Mouse (Mus musculus): ENCODE data around the gene Ranbp17. TPM values are rescaled to one million over a fixed set of nuclear protein-coding genes. Genes with fewer than 3 reads are reported as not detected.

The Ranbp17 gene
- polyA plus RNA-seq, 1 experiment = not detected

DNA sequence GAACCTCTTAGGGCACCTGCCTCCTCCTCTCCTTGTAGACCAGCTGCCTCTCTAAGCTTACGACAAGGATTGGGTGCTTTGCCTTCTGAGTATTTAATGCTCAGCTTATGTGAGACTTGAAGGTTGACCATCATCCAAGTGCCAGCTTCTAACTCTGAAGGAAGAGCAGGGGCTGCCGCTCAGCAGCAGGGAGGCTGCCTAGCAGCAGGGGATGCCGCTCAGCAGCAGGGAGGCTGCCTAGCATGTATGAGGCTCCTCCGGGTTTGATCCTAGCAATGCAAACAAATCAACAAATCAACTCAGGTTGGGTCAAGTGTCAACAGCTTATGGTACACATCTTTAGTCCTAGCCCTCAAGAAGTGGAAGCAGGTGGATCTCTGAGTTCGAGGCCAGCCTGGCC lies 281.5 kb downstream of the Ranbp17 start:
- Histone ChIP-seq H3K4me3 (ENCODE audit: insufficient read depth, low read depth, low read length) (no peak overlapping the region), H3K27ac (ENCODE audit: insufficient read depth, low read depth, low read length) (no peak overlapping the region), H3K4me1 (ENCODE audit: control insufficient read depth, insufficient read depth, low read length) (no peaks in the 10 kb centered on the region)
- TF ChIP-seq POLR2A (IDR thresholded peaks at IDR 0.05; ENCODE audit: insufficient read depth, low read depth, low read length) = no peak
- TF ChIP-seq CTCF (IDR thresholded peaks at IDR 0.05; ENCODE audit: insufficient read depth, low read depth, low read length) = no peak
- 86% methylated on average over 5 of the region's 5 CpGs for WGBS

DNA sequence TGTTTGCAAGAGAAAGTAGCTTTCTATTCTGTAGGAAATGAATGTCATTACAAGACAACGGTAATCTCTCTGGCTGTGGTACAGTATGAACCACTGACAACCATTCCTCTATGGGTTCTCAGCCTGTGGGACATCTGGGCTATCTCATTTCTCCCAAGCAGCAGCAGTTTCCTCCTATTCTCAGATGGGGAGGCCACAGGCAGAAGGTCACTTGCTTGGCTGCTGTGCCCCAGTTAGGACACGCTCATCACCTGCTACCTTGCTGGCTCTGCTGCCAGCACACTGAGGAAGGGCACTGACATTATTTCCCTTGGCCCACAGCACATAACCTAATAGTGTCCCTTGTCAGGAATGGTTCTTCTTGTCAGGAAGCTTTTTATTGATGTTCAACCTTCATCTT lies 285.4 kb downstream of the Ranbp17 start:
- Histone ChIP-seq H3K4me1 (ENCODE audit: control insufficient read depth, insufficient read depth, low read length) (no peaks in the 10 kb centered on the region), H3K27ac (ENCODE audit: insufficient read depth, low read depth, low read length) (no peak overlapping the region), H3K4me3 (ENCODE audit: insufficient read depth, low read depth, low read length) (no peak overlapping the region)
- WGBS = 93% methylated on average over 2 of the region's 2 CpGs
- TF ChIP-seq POLR2A (IDR thresholded peaks at IDR 0.05; ENCODE audit: insufficient read depth, low read depth, low read length) (no peak), CTCF (IDR thresholded peaks at IDR 0.05; ENCODE audit: insufficient read depth, low read depth, low read length) (no peak)

DNA sequence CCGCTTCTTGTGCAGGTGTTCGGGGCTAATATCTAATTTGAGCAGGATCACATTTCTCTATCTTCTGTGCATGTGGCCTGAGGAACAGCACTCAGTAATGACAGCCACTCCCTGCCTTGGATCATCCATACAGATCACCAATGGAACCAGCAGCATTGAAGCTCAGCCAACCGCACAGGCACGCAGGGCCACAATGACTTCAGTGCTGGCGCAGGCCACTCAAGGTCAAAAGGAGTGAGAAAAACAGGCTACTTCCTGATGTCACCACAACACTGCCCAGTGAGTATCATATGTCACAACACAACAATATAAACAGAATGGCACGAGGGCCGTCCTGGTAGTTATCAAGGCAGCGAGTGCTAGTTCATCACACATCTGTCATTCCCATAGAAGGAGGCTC lies 287.0 kb downstream of the Ranbp17 start:
- WGBS = 89% methylated on average over 8 of the region's 8 CpGs
- H3K27ac ChIP-seq (ENCODE audit: insufficient read depth, low read depth, low read length) = no peak overlapping the region
- TF ChIP-seq POLR2A (IDR thresholded peaks at IDR 0.05; ENCODE audit: insufficient read depth, low read depth, low read length) = no peak
- no peak for TF ChIP-seq CTCF (IDR thresholded peaks at IDR 0.05; ENCODE audit: insufficient read depth, low read depth, low read length)
- no peak overlapping the region for H3K4me3 ChIP-seq (ENCODE audit: insufficient read depth, low read depth, low read length)
- H3K4me1 ChIP-seq (ENCODE audit: control insufficient read depth, insufficient read depth, low read length) = no peaks in the 10 kb centered on the region; the same call in 1 of the 2 replicates

DNA sequence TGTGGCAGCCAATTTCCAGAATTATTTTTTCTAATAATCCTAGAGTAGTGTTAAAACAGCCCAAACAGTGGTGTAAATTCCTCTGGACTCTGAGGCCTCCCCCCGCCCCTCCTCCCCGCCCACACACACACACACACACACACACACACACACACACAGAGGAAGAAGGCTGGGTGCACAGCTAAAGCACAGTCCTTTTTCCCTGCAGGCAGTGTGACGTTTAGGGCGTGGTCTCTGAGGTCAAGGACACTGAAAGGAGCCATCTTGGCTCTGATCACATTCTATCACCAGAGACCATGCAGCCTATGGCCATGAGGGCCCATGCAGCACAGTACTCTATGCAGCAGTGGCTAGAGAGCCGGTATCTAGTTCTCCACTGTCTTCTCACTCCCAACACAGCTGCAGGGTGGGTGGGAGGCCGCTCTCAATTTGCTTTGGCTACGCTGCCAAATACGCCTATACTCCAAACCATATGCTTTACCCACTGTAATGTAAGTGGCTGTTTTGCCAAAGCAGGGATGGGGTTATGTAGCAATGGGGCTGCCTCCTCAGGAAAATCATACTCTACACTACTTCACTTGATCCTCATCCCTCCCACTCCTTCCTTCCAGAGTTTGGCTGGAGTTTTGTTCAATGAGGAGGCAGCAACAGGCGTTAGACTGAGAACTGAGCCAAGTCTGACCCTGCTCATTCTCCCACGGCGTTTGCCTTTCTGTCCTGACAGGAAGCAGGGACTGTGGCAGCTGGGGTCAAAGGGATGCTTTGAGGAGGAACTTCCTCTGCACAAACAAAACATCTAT lies 291.8 kb downstream of the Ranbp17 start:
- TF ChIP-seq POLR2A (IDR thresholded peaks at IDR 0.05; ENCODE audit: insufficient read depth, low read depth, low read length) (no peak), CTCF (IDR thresholded peaks at IDR 0.05; ENCODE audit: insufficient read depth, low read depth, low read length) (no peak)
- no peaks in the 10 kb centered on the region; the same call in 1 of the 2 replicates for H3K4me1 ChIP-seq (ENCODE audit: control insufficient read depth, insufficient read depth, low read length)
- WGBS = 57% methylated on average over 11 of the region's 11 CpGs
- H3K27ac ChIP-seq (ENCODE audit: insufficient read depth, low read depth, low read length) = no peak overlapping the region
- H3K4me3 ChIP-seq (ENCODE audit: insufficient read depth, low read depth, low read length) = no peak overlapping the region

DNA sequence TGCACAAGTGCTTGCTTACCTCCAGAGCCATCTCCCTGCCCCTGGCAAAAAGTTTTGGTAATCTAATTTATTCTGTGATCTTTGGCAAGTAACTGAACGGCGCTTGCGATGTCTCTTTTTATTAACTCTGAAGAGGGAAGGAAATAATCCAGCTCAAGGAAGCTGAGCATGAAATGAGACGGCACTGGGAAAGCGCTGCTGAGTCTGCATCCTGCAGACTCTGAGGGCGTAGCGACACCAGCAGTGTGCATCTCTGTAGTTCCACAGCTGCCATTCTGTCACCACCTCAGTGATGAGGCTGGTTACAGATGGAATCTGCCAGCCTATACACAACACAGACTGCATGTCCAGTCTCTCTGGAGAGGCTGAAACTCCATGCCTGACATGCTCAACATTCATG lies 292.8 kb downstream of the Ranbp17 start:
- 88% methylated on average over 7 of the region's 7 CpGs for WGBS
- Histone ChIP-seq H3K4me3 (ENCODE audit: insufficient read depth, low read depth, low read length) (no peak overlapping the region), H3K4me1 (ENCODE audit: control insufficient read depth, insufficient read depth, low read length) (no peaks in the 10 kb centered on the region; the same call in 1 of the 2 replicates), H3K27ac (ENCODE audit: insufficient read depth, low read depth, low read length) (no peak overlapping the region)
- no peak for TF ChIP-seq POLR2A (IDR thresholded peaks at IDR 0.05; ENCODE audit: insufficient read depth, low read depth, low read length)
- TF ChIP-seq CTCF (IDR thresholded peaks at IDR 0.05; ENCODE audit: insufficient read depth, low read depth, low read length) = no peak

DNA sequence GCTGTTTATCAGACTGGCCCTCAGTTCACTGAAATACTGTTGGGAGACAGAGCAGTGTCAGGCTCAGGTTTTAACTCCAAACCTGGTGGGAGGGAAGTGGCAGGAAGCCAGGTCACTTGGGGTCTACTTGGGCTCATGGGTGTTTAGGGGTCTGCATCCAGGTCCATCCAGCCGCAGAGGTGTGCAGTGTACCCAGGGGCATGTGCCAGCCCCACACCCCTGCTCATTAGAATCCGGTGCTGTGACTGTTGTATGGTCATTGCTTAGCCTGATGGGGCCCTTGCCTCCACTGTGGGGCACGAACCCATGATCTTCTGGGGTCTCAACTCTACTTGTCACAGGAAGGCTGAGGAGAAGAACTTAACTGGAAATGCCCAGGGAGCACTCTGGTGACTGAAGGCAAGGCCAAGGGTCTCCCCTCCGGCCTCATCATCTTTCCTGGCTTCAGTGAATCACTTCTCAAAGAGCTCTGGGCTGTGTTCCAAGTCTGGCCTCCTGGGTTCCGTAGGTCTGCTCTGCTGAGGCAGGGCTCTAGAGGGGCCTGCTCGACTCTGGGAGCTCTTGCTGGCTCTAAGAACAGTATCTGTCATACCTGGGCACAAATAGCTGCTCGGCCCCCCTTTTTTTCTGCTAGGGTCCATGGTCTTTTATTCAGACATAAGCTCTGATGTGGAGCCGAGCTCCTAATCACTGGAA lies 296.0 kb downstream of the Ranbp17 start:
- no peak overlapping the region for H3K27ac ChIP-seq (ENCODE audit: insufficient read depth, low read depth, low read length)
- no peak overlapping the region for H3K4me3 ChIP-seq (ENCODE audit: insufficient read depth, low read depth, low read length)
- TF ChIP-seq POLR2A (IDR thresholded peaks at IDR 0.05; ENCODE audit: insufficient read depth, low read depth, low read length) = no peak
- TF ChIP-seq CTCF (IDR thresholded peaks at IDR 0.05; ENCODE audit: insufficient read depth, low read depth, low read length) = no peak
- WGBS = 68% methylated on average over 8 of the region's 8 CpGs
- no peaks in the 10 kb centered on the region; the same call in 1 of the 2 replicates for H3K4me1 ChIP-seq (ENCODE audit: control insufficient read depth, insufficient read depth, low read length)

DNA sequence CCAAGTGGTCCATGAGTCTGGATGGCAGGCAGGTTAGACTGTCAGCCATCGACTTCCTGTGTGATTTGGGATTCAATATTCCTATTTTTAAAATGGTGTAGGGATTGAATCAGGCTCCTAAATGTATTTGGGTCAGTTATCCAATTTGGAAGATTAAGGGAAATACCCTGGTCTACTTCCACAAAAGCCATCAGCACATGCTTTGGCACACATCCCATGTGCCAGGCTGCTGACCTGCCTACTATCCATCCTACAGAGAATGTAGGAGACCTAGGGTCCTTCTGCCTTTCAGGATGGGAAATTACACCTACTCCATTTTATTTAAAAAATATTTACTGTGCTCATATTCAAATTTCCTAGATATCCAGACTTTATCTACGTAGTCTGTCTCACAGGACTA lies 306.1 kb downstream of the Ranbp17 start:
- Histone ChIP-seq H3K4me3 (ENCODE audit: insufficient read depth, low read depth, low read length) (no peak overlapping the region), H3K4me1 (ENCODE audit: control insufficient read depth, insufficient read depth, low read length) (no peaks in the 10 kb centered on the region), H3K27ac (ENCODE audit: insufficient read depth, low read depth, low read length) (no peak overlapping the region)
- 84% methylated on average over 2 of the region's 2 CpGs for WGBS
- no peak for TF ChIP-seq POLR2A (IDR thresholded peaks at IDR 0.05; ENCODE audit: insufficient read depth, low read depth, low read length)
- TF ChIP-seq CTCF (IDR thresholded peaks at IDR 0.05; ENCODE audit: insufficient read depth, low read depth, low read length) = no peak

DNA sequence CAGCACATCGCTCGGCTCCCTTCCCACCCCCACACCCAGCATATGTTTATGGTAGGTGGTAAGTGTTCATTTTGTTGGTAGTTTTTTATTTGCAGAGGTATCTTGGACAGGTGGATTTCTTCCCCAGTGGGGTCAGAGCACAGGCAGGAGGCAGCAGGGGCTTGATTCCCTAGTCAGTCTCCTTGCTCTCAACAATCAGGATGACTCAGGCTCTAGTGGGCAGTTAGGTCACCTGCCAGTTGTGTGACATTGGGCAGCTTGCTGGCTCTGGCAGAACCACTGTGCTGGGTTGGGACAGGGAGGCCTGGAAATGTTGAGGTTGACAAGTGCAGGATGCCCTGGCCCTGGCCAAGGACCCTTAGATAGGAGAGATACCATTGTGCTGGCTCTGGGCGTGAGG lies 308.6 kb downstream of the Ranbp17 start:
- Histone ChIP-seq H3K4me3 (ENCODE audit: insufficient read depth, low read depth, low read length) (no peak overlapping the region), H3K27ac (ENCODE audit: insufficient read depth, low read depth, low read length) (no peak overlapping the region), H3K4me1 (ENCODE audit: control insufficient read depth, insufficient read depth, low read length) (peaks cover 2% of the 10 kb centered on the region; the same call in 1 of the 2 replicates)
- 22% methylated on average over 3 of the region's 3 CpGs for WGBS
- TF ChIP-seq CTCF (IDR thresholded peaks at IDR 0.05; ENCODE audit: insufficient read depth, low read depth, low read length) (no peak), POLR2A (IDR thresholded peaks at IDR 0.05; ENCODE audit: insufficient read depth, low read depth, low read length) (no peak)

DNA sequence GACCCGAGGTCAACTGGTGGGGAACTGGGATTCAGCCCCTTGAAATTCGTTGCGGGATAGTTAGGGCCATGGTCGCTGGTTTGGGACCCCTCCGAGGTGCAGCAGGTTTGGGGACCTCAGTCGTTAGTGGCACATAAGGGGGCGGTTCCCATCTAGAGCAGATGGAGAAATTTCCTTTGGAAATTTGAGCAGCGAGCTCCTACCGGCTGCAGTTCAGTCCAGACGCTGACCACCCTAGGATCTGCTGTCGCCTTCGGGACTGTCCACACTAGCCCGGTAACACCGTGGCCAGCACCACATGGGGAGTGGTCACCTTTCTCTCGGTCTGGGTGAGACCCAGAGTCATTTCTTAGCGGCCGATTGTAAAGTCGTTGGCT lies 309.2 kb downstream of the Ranbp17 start:
- no peak for TF ChIP-seq CTCF (IDR thresholded peaks at IDR 0.05; ENCODE audit: insufficient read depth, low read depth, low read length)
- no peak for TF ChIP-seq POLR2A (IDR thresholded peaks at IDR 0.05; ENCODE audit: insufficient read depth, low read depth, low read length)
- H3K4me3 ChIP-seq (ENCODE audit: insufficient read depth, low read depth, low read length) = no peak overlapping the region
- H3K27ac ChIP-seq (ENCODE audit: insufficient read depth, low read depth, low read length) = no peak overlapping the region
- H3K4me1 ChIP-seq (ENCODE audit: control insufficient read depth, insufficient read depth, low read length) = peaks cover 2% of the 10 kb centered on the region; the same call in 1 of the 2 replicates
- 1% methylated on average over 18 of the region's 18 CpGs for WGBS
